Mouse (Mus musculus) embryo, embryonic 11.5 days (tissue): Measurements from ENCODE around the gene Acot12.

Experiments used
- DNase-seq: peaks from one replicate; pipeline ENCODE4 v3.0.0-alpha.2; 2012; ENCODE audit warnings: low read depth, low spot score

Gene Acot12

GRCm38 (mm10) chr13:91824845-91825550 is 83.7 kb downstream of the Acot12 start:
- no peak for DNase-seq

- no peak for DNase-seq
These were observed 84.8 kb downstream of the Acot12 start for GRCm38 (mm10) chr13:91826066-91826465.

GRCm38 (mm10) chr13:91827876-91828275 is 86.6 kb downstream of the Acot12 start:
- DNase-seq = no peak
